Mouse (Mus musculus) cortical plate, adult 2 months (tissue): ENCODE results near the gene Hnrnpul1. TPM values are rescaled to one million over a fixed set of nuclear protein-coding genes. Genes with fewer than 3 reads are reported as not detected.
A peak's percentile ranks its signal among the peaks of the same experiment; 100 is the strongest.

Experiments used
- H3K27ac ChIP-seq: fragments of 200-500 bp; 2 replicates; pipeline ENCODE4 v1.5.1; 2012; ENCODE audit warnings: low read length, control low read depth, inconsistent platforms; ENCODE audit not compliant: insufficient read depth
- H3K4me1 ChIP-seq: fragments of 200-500 bp; 2 replicates; pipeline ENCODE4 v1.6.1; 2011; ENCODE audit warnings: low read length; ENCODE audit not compliant: control insufficient read depth, insufficient read depth
- H3K4me3 ChIP-seq: fragments of 200-500 bp; 2 replicates; pipeline ENCODE4 v1.5.1; 2011; ENCODE audit warnings: mild to moderate bottlenecking, low read length, control low read depth; ENCODE audit not compliant: insufficient read depth
- CTCF ChIP-seq: fragments of 200-500 bp; IDR thresholded peaks from 2 replicates; pipeline ENCODE4 v1.5.1; 2011; ENCODE audit warnings: mild to moderate bottlenecking, control low read depth, low read length; ENCODE audit not compliant: insufficient read depth; ENCODE audit errors: extremely low read depth
- POLR2A ChIP-seq: fragments of 200-500 bp; IDR thresholded peaks from 2 replicates; pipeline ENCODE4 v1.6.1; 2011; ENCODE audit warnings: mild to moderate bottlenecking, low read length, control low read depth; ENCODE audit not compliant: insufficient read depth; ENCODE audit errors: extremely low read depth
- polyA plus RNA-seq: library from polyadenylated mRNA; depleted of rRNA; stranded (reverse); fragments of >200 nt; gene quantifications from 2 replicates; pipeline ENCODE4 v1.2.3, GENCODE M21; 2012; rRNA removed

The Hnrnpul1 gene
- polyA plus RNA-seq, 1 experiment, result 37.6 TPM

DNA sequence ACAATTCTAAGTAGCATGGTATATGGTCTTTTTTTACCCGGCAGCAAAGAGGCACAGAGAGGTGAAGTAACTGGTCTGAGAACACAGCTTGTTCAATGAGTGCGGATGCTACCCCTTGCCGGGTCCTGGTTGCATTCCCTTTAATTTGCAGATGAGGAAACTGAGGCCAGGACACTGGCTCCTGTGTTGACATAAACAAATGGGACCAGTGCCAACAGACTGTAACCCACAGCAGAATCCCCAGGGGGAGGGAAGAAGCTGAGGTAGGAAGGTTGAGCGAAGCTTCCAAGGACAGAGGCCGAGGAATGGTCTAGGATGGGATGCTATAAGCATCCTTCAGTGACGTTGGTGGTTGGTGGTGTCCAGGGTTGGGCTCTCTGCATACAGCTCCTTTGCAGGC, 79.2 kb downstream of the Hnrnpul1 start:
- H3K4me3 ChIP-seq, result peak overlapping the region; percentile 78; the same call in 1 of the 2 replicates
- TF ChIP-seq POLR2A (no peak), CTCF (no peak)

DNA sequence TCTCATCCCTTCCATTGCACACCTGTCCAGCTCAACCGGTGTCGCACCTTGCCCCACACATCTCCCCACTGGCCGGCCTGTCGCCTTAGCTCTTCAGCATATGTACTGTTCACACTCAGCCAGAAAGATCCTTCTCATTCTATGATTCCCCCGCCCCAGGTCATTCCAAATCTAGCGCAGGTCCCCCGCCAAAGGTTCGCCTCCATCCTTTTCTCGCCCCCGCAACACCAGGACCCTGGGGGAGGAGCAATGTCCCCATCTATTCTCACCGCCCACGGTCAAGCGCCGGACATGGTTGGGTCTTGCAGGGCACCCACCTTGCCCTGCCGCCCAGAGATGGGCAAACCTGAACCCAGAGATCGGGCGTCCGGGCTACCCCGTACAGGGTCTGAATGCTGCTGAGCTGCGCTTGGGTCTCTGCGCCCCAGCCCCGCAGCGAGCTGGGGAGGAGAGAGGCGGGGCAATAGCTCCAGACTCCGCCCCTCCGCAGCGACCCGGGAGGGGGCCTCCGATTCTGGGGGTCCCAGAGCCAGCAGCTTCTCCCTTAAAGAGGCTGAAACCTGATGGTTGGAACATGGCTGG, 79.7 kb downstream of the Hnrnpul1 start, which contains the start of gene Tmem91:
TSS of gene Tmem91 (minus strand) at position 448 of the 582 bp plus-strand sequence.
- Histone ChIP-seq H3K27ac (no peak within 1 kb of the TSS), H3K4me1 (no peaks in the 10 kb centered on the region), H3K4me3 (peak within 1 kb of the TSS; percentile 78)
- TF ChIP-seq CTCF, result no peak
- no peak for TF ChIP-seq POLR2A

More for the DNA sequence above, 79.2 kb downstream of the Hnrnpul1 start:
- H3K4me1 ChIP-seq, result no peaks in the 10 kb centered on the region
- no peak overlapping the region for H3K27ac ChIP-seq

DNA sequence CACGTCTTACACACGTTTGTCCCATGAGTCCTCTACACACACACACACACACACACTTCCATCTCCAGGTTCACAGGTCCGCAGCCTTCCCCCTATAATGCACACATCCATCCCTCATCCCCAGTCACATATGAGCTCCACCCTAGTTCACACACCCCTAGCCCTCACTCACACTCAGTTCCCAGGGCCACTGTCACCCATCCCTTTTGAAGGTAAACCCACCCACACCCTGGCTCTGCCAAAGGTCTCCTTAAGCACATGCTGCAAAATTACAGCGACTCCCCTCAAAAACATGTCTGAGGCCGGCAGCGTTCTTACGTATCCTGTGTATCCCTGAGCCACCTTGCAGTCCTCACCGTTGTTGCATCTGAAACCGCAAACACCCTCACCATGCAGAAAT, 80.3 kb downstream of the Hnrnpul1 start:
- TF ChIP-seq CTCF, result no peak
- TF ChIP-seq POLR2A, result no peak
- Histone ChIP-seq H3K4me3 (peak overlapping the region; percentile 78), H3K27ac (no peak overlapping the region), H3K4me1 (no peaks in the 10 kb centered on the region)

- H3K4me1 ChIP-seq, result no peaks in the 10 kb centered on the region
- TF ChIP-seq POLR2A (no peak), CTCF (no peak)
- no peak overlapping the region for H3K27ac ChIP-seq
- no peak overlapping the region for H3K4me3 ChIP-seq
These were observed 82.1 kb downstream of the Hnrnpul1 start for GRCm38 (mm10) chr7:25672442-25672841.

- no peak for TF ChIP-seq CTCF
- TF ChIP-seq POLR2A, result no peak
- H3K4me3 ChIP-seq, result no peak overlapping the region
- no peaks in the 10 kb centered on the region for H3K4me1 ChIP-seq
- no peak overlapping the region for H3K27ac ChIP-seq
These were observed 82.9 kb downstream of the Hnrnpul1 start for GRCm38 (mm10) chr7:25671686-25672085.

Other genes with a start within 250 kb of the Hnrnpul1 start
- 0.27 and 0.38 TPM in 2 replicates for gene Ceacam2, start 214.9 kb downstream of the Hnrnpul1 start, polyA plus RNA-seq
- gene Erich4, start 138.9 kb downstream of the Hnrnpul1 start, polyA plus RNA-seq, result not detected in 2 replicates
- gene Dmac2, start 135.3 kb downstream of the Hnrnpul1 start, polyA plus RNA-seq, result 76.8 and 79.1 TPM in 2 replicates
- 0.42 and 0.73 TPM in 2 replicates for gene B3gnt8, start 128.1 kb downstream of the Hnrnpul1 start, polyA plus RNA-seq
- 63.7 and 66.1 TPM in 2 replicates for gene Bckdha, start 95.8 kb downstream of the Hnrnpul1 start, polyA plus RNA-seq
- gene Exosc5, start 95.6 kb downstream of the Hnrnpul1 start, polyA plus RNA-seq, result 31.3 and 31.5 TPM in 2 replicates
- gene Tmem91, start 79.6 kb downstream of the Hnrnpul1 start, polyA plus RNA-seq, result 30.3 and 37.6 TPM in 2 replicates
- gene B9d2, start 74.0 kb downstream of the Hnrnpul1 start, polyA plus RNA-seq, result 38.8 and 42.4 TPM in 2 replicates
- 5.6 and 6.2 TPM in 2 replicates for gene Tgfb1, start 67.8 kb downstream of the Hnrnpul1 start, polyA plus RNA-seq
- 57.9 and 58.5 TPM in 2 replicates for gene Ccdc97, start 35.7 kb downstream of the Hnrnpul1 start, polyA plus RNA-seq
- gene Axl, start 33.9 kb upstream of the Hnrnpul1 start, polyA plus RNA-seq, result 33.5 and 34.4 TPM in 2 replicates
- gene Cyp2s1, start 62.2 kb upstream of the Hnrnpul1 start, polyA plus RNA-seq, result 4.1 and 4.9 TPM in 2 replicates
- 0.04 TPM in 1 of 2 replicates, not detected in the other for gene Cyp2b10, start 142.9 kb upstream of the Hnrnpul1 start, polyA plus RNA-seq